Mouse (Mus musculus): ENCODE measurements around the gene Cldnd2. TPM values are rescaled to one million over a fixed set of nuclear protein-coding genes. Genes with fewer than 3 reads are reported as not detected.

Gene Cldnd2
- not detected in 2 replicates for polyA plus RNA-seq (2012; rRNA removed)

DNA sequence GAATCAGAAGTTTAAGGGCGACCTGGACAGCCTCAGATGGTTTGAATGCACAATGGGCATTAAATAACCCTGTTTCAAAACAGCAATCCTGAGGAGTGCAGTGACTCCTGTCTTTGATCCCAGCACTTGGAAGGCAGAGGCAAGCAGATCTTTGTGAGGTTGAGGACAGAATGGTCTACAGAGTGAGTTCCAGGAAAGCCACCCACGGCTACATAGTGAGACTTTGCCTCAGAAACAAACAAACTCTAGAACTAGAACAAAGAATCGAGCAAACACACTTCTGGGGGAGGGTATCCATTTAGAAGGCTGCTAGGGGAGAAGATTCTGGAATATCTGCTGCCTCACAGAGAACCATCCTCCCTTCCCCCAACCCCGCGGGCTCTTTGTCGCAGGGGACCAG, at the start of gene Cldnd2:
Gene Cldnd2, plus strand, starts transcription at position 301 of the 400 bp plus-strand sequence.

DNA sequence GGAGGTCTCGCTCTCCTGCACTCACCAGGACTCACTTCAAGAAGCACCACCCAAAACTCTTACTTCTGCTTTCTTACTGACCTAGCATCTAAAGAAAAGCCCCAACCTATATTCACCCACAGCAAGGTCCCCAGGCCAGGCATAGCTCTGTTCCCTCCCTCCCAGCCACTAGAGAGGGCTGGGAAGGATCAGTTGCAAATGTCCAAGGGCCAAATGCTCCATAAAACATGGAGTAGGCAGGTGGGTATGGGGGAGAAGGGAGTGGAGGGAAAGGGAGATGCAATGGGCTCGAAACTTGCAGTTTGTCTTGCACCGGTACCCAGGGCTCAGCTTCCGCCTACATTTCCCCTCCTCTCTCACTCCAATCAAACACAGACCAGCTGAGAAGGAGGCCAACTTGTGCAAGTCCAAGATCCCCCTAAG, 32.4 kb upstream of the Cldnd2 start, which contains the start of gene Siglecg:
Gene Siglecg, plus strand, starts transcription at position 74 of the 423 bp plus-strand sequence.

DNA sequence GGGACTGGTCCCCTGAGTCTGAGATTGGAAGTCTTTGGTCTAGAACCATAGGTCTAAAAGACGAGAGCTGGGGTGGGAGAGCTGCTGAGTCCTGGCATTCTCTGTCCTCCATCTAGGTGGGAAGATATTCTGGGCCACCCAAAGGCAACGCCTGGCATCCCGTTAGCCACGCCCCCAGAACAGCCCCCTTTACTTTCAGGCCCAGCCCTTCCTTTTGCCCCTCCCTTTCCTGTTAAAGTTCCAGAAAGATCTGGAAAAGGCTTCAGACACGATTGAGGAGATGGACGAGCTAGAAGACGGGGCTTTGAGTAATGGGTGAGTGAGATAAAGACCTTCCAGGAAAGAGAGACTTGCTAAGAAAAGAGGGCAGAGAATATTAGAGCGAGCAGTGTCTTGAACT, 13.2 kb upstream of the Cldnd2 start, which contains the start of gene Lim2:
Gene Lim2, plus strand, starts transcription at position 265 of the 400 bp plus-strand sequence.

DNA sequence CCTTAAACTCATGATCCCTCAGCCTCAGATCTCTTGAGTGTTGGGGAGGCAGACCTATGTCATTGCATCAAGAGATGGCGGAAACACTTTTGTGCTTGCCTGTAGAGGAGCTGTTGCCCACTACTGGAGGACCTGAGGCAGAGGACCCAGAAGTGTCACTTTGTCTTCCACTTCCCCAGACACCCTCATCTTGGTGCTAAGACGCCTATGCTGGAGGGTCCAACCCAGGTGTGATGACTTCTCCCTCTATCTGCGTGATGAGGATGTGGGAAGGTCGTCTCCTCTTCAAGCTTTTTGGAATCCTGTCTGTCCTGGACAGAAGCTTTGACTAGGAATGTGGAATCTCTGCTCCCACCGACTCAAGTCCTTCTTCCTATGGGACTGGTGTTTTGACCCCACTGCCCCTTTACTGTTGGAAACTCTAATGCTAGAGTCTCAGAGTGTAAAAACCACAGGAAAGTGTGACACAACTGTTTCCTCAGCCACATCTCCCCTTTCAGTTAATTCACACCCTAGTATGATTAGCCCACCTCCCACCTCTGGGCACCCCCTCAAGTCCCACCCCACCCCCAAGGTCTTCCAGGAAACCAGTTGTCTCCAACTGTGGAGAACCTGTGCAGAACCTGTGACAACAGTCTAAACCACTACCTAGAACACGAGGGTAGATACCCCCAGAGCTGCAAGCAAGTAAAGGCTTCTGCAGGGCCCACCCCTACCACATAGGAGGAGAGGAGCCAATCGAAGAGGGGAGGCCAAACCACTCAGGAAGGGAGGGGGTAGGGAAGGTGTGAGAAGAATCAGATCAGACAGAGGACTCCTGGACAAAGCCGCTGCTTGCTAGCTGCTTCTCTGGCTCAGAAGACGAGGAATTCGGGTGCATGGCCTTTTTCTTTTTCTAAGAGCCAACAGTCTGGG, 4.0 kb upstream of the Cldnd2 start, which contains the start of gene Nkg7:
Gene Nkg7, plus strand, starts transcription at position 733 of the 915 bp plus-strand sequence.

DNA sequence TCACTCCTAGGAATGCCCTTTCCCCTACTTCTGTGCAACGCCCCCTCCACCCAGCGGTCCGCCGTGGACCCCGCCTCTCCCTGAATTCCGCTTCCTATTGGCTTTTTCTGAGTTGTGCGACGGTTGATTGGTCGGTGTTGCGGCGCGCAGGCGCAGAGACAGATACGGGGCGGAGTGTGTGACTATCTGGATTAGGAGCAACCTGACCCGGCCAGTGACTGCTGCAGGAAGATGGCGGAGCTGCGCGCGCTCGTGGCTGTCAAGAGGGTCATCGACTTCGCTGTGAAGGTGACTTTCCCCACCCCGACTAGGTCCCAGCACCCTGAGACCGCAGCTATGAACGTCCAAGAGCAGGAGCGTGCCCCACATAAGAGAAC, 3.3 kb downstream of the Cldnd2 start, which contains the start of the genes Etfb and Gm45233:
Gene Etfb, plus strand, starts transcription at position 167 of the 377 bp plus-strand sequence.
Gene Gm45233, plus strand, starts transcription at position 212 of the 377 bp plus-strand sequence.

DNA sequence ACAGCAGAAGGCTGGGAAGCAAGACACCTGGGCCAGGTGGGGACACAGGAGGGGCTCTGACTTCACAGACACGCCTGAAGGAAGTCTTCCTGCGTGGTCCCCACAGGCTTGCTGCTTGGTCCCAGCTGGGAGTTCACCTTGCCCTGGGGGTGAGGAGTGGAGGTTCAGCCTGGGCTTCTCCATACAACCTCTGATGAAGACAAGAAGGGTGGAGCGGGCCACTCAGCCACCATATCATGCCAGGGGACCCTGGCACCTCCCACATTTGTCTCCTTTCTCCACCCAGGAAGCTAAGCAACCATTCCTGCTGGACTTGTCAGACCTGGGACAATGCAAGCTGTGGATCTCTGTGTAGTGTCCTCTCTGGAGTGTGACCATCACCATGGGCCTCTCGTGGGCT, 22.3 kb downstream of the Cldnd2 start, which contains the start of gene Vsig10l:
Gene Vsig10l, plus strand, starts transcription at position 301 of the 400 bp plus-strand sequence.

DNA sequence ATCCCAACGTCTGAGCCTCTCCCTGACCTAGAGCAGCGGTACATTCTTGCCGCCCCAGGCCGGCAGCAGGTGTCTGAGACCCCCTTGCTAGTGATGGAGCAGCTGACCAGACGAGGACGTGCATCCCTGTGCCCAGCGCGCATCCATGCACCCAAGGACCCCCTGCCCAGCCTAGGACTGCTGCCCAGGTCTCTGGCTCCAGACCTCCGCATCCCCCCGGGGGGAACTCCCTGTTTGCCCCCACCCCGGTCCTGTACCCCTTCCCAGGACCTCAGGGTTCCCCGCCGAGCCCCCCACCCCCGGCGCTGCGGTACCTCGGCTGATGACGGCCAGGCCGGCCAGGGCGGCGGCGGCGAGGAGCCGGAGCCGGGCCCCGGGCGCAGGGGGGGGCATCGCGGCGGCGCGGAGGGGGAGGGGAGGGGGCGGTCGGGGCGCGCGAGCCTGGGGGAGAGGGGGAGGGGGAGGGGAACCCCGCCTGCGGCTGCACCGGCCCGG, 49.1 kb downstream of the Cldnd2 start, which contains the start of gene Iglon5:
Gene Iglon5, minus strand, starts transcription at position 445 of the 495 bp plus-strand sequence.

Other genes with a start within 250 kb of the Cldnd2 start
- gene Zfp715, start 127.5 kb upstream of the Cldnd2 start, polyA plus RNA-seq (2012; rRNA removed) = 15.0 TPM in 2 replicates
- 0.11 and 0.14 TPM in 2 replicates for gene Siglecf, start 89.4 kb upstream of the Cldnd2 start, polyA plus RNA-seq (2012; rRNA removed)
- 0.04 and 0.43 TPM in 2 replicates for gene Siglecg, start 32.6 kb upstream of the Cldnd2 start, polyA plus RNA-seq (2012; rRNA removed)
- gene Lim2, start 13.1 kb upstream of the Cldnd2 start, polyA plus RNA-seq (2012; rRNA removed) = not detected in 2 replicates
- gene Nkg7, start 3.7 kb upstream of the Cldnd2 start, polyA plus RNA-seq (2012; rRNA removed) = 0.09 TPM in 1 of 2 replicates, not detected in the other
- 81.8 and 99.5 TPM in 2 replicates for gene Etfb, start 3.3 kb downstream of the Cldnd2 start, polyA plus RNA-seq (2012; rRNA removed)
- gene Gm45233, start 3.3 kb downstream of the Cldnd2 start, polyA plus RNA-seq (2012; rRNA removed) = 0.95 and 1.3 TPM in 2 replicates
- gene Vsig10l, start 22.4 kb downstream of the Cldnd2 start, polyA plus RNA-seq (2012; rRNA removed) = 7.2 and 7.9 TPM in 2 replicates
- 88.3 and 95.3 TPM in 2 replicates for gene Iglon5, start 49.3 kb downstream of the Cldnd2 start, polyA plus RNA-seq (2012; rRNA removed)
- gene 4931406B18Rik, start 65.2 kb downstream of the Cldnd2 start, polyA plus RNA-seq (2012; rRNA removed) = 0.02 TPM in 1 of 2 replicates, not detected in the other
- 1.4 and 1.5 TPM in 2 replicates for gene Cd33, start 103.6 kb downstream of the Cldnd2 start, polyA plus RNA-seq (2012; rRNA removed)
- gene Zfp658, start 121.5 kb downstream of the Cldnd2 start, polyA plus RNA-seq (2012; rRNA removed) = 9.2 and 13.1 TPM in 2 replicates
- 5.6 and 7.6 TPM in 2 replicates for gene Zfp719, start 138.8 kb downstream of the Cldnd2 start, polyA plus RNA-seq (2012; rRNA removed)
- gene Zfp819, start 166.4 kb downstream of the Cldnd2 start, polyA plus RNA-seq (2012; rRNA removed) = 0.29 and 0.45 TPM in 2 replicates
- 0.04 TPM in 1 of 2 replicates, not detected in the other for gene Ceacam18, start 193.9 kb downstream of the Cldnd2 start, polyA plus RNA-seq (2012; rRNA removed)
- 0.37 and 0.43 TPM in 2 replicates for gene Siglece, start 219.4 kb downstream of the Cldnd2 start, polyA plus RNA-seq (2012; rRNA removed)
- 20.2 and 24.4 TPM in 2 replicates for gene Ctu1, start 231.2 kb downstream of the Cldnd2 start, polyA plus RNA-seq (2012; rRNA removed)
- 0.10 and 0.16 TPM in 2 replicates for gene Klk14, start 249.6 kb downstream of the Cldnd2 start, polyA plus RNA-seq (2012; rRNA removed)

Measured in central nervous system, embryonic 14 days (tissue).